Mouse (Mus musculus): ENCODE measurements around the gene Krtap4-9. TPM values are rescaled to one million over a fixed set of nuclear protein-coding genes. Genes with fewer than 3 reads are reported as not detected.
"Not testable (repeated sequence)": the region's sequence is repeated elsewhere in the genome, so short reads cannot be mapped to it uniquely, and the experiment has no call there.

The Krtap4-9 gene
- not detected for total RNA-seq (2021)
- long read RNA-seq, experiment 1: 0 reads
- long read RNA-seq, experiment 2: 0 reads

GRCm38 (mm10) chr11:99784900-99785299 lies at the start of gene Krtap4-9:
Gene Krtap4-9 (plus strand): TSS chr11:99785200.
- DNase-seq (ENCODE audit: low spot score in 2 of 2): not testable (repeated sequence)

- no peak for DNase-seq (ENCODE audit: low spot score in 2 of 2)
These were observed 41.0 kb upstream of the Krtap4-9 start for GRCm38 (mm10) chr11:99743985-99744384.

- no peak for DNase-seq (ENCODE audit: low spot score in 2 of 2)
These were observed 26.1 kb upstream of the Krtap4-9 start for GRCm38 (mm10) chr11:99758877-99759276.

- DNase-seq (ENCODE audit: low spot score in 2 of 2): no peak
These were observed 16.6 kb upstream of the Krtap4-9 start for GRCm38 (mm10) chr11:99768410-99768809.

GRCm38 (mm10) chr11:99772813-99773212 lies 12.2 kb upstream of the Krtap4-9 start, which contains the start of gene Gm11595:
Gene Gm11595 (minus strand): TSS chr11:99772913.
- not testable (repeated sequence) for DNase-seq (ENCODE audit: low spot score in 2 of 2)

- DNase-seq (ENCODE audit: low spot score in 2 of 2): no peak
These were observed 6.6 kb upstream of the Krtap4-9 start for GRCm38 (mm10) chr11:99778401-99778800.

- no peak for DNase-seq (ENCODE audit: low spot score in 2 of 2)
These were observed 4.4 kb upstream of the Krtap4-9 start, which contains the start of gene Krtap4-8 for GRCm38 (mm10) chr11:99780604-99781003. Gene Krtap4-8 (minus strand): TSS chr11:99780704.

- no peak for DNase-seq (ENCODE audit: low spot score in 2 of 2)
These were observed 8.4 kb downstream of the Krtap4-9 start, which contains the start of gene Gm11596 for GRCm38 (mm10) chr11:99793367-99793766. Gene Gm11596 (minus strand): TSS chr11:99793467.

- DNase-seq (ENCODE audit: low spot score in 2 of 2): not testable (repeated sequence)
These were observed 13.8 kb downstream of the Krtap4-9 start, which contains the start of gene Gm11569 for GRCm38 (mm10) chr11:99798832-99799231. Gene Gm11569 (minus strand): TSS chr11:99798932.

GRCm38 (mm10) chr11:99804346-99804745 lies 19.3 kb downstream of the Krtap4-9 start, which contains the start of gene Gm11554:
Gene Gm11554 (minus strand): TSS chr11:99804446.
- DNase-seq (ENCODE audit: low spot score in 2 of 2): not testable (repeated sequence)

GRCm38 (mm10) chr11:99809792-99810191 lies 24.8 kb downstream of the Krtap4-9 start, which contains the start of gene Krtap4-13:
Gene Krtap4-13 (minus strand): TSS chr11:99809892.
- not testable (repeated sequence) for DNase-seq (ENCODE audit: low spot score in 2 of 2)

GRCm38 (mm10) chr11:99815566-99815965 lies 30.6 kb downstream of the Krtap4-9 start, which contains the start of gene Gm11564:
Gene Gm11564 (minus strand): TSS chr11:99815666.
- not testable (repeated sequence) for DNase-seq (ENCODE audit: low spot score in 2 of 2)

Other genes starting within 250 kb of the Krtap4-9 start
- gene Krt40, start 242.0 kb upstream of the Krtap4-9 start, total RNA-seq (2021): not detected
- gene Krtap3-3, start 234.3 kb upstream of the Krtap4-9 start, total RNA-seq (2021): not detected
- not detected for gene Krtap3-2, start 228.3 kb upstream of the Krtap4-9 start, total RNA-seq (2021)
- not detected for gene Gm11939, start 225.7 kb upstream of the Krtap4-9 start, total RNA-seq (2021)
- not detected for gene Krtap3-1, start 218.6 kb upstream of the Krtap4-9 start, total RNA-seq (2021)
- gene Krtap1-5, start 204.2 kb upstream of the Krtap4-9 start, total RNA-seq (2021): not detected
- not detected for gene Krtap1-4, start 201.5 kb upstream of the Krtap4-9 start, total RNA-seq (2021)
- gene Krtap1-3, start 193.9 kb upstream of the Krtap4-9 start, total RNA-seq (2021): not detected
- not detected for gene Krtap9-3, start 187.1 kb upstream of the Krtap4-9 start, total RNA-seq (2021)
- not detected for gene Gm11938, start 181.9 kb upstream of the Krtap4-9 start, total RNA-seq (2021)
- gene Gm11937, start 175.0 kb upstream of the Krtap4-9 start, total RNA-seq (2021): not detected
- gene Krtap2-4, start 170.4 kb upstream of the Krtap4-9 start, total RNA-seq (2021): not detected
- not detected for gene Gm11562, start 164.8 kb upstream of the Krtap4-9 start, total RNA-seq (2021)
- not detected for gene Krtap4-1, start 157.0 kb upstream of the Krtap4-9 start, total RNA-seq (2021)
- not detected for gene Krtap4-2, start 150.1 kb upstream of the Krtap4-9 start, total RNA-seq (2021)
- not detected for gene Krtap4-7, start 141.1 kb upstream of the Krtap4-9 start, total RNA-seq (2021)
- gene Gm11555, start 135.0 kb upstream of the Krtap4-9 start, total RNA-seq (2021): not detected
- not detected for gene Gm11563, start 126.2 kb upstream of the Krtap4-9 start, total RNA-seq (2021)
- gene Krtap4-6, start 119.2 kb upstream of the Krtap4-9 start, total RNA-seq (2021): not detected
- not detected for gene Gm14190, start 94.5 kb upstream of the Krtap4-9 start, total RNA-seq (2021)
- not detected for gene Gm14180, start 50.9 kb upstream of the Krtap4-9 start, total RNA-seq (2021)
- gene Gm11595, start 12.3 kb upstream of the Krtap4-9 start, total RNA-seq (2021): not detected
- not detected for gene Krtap4-8, start 4.5 kb upstream of the Krtap4-9 start, total RNA-seq (2021)
- gene Gm11596, start 8.3 kb downstream of the Krtap4-9 start, total RNA-seq (2021): not detected
- gene Gm11569, start 13.7 kb downstream of the Krtap4-9 start, total RNA-seq (2021): not detected
- gene Gm11554, start 19.2 kb downstream of the Krtap4-9 start, total RNA-seq (2021): not detected
- gene Krtap4-13, start 24.7 kb downstream of the Krtap4-9 start, total RNA-seq (2021): not detected
- not detected for gene Gm11564, start 30.5 kb downstream of the Krtap4-9 start, total RNA-seq (2021)
- not detected for gene 2300003K06Rik, start 52.9 kb downstream of the Krtap4-9 start, total RNA-seq (2021)
- not detected for gene Krtap4-16, start 66.4 kb downstream of the Krtap4-9 start, total RNA-seq (2021)
- gene Gm11568, start 72.7 kb downstream of the Krtap4-9 start, total RNA-seq (2021): not detected
- not detected for gene Gm11559, start 79.3 kb downstream of the Krtap4-9 start, total RNA-seq (2021)
- not detected for gene Krtap9-1, start 88.2 kb downstream of the Krtap4-9 start, total RNA-seq (2021)
- gene Gm11567, start 94.0 kb downstream of the Krtap4-9 start, total RNA-seq (2021): not detected
- gene Krtap31-1, start 122.7 kb downstream of the Krtap4-9 start, total RNA-seq (2021): not detected
- not detected for gene Gm11565, start 129.6 kb downstream of the Krtap4-9 start, total RNA-seq (2021)
- not detected for gene Krtap31-2, start 151.1 kb downstream of the Krtap4-9 start, total RNA-seq (2021)
- not detected for gene Krtap9-5, start 163.3 kb downstream of the Krtap4-9 start, total RNA-seq (2021)
- gene Krtap29-1, start 193.9 kb downstream of the Krtap4-9 start, total RNA-seq (2021): not detected
- gene Krtap16-1, start 201.4 kb downstream of the Krtap4-9 start, total RNA-seq (2021): not detected
- gene Krtap17-1, start 208.8 kb downstream of the Krtap4-9 start, total RNA-seq (2021): not detected
- not detected for gene Krt33a, start 231.0 kb downstream of the Krtap4-9 start, total RNA-seq (2021)
- gene Krt33b, start 244.7 kb downstream of the Krtap4-9 start, total RNA-seq (2021): under 1 TPM in 1 of 2 experiments, not detected in 1; 0.22 TPM